ENCODE assay signal across 8 mouse cellular contexts in the genomic region with DNA sequence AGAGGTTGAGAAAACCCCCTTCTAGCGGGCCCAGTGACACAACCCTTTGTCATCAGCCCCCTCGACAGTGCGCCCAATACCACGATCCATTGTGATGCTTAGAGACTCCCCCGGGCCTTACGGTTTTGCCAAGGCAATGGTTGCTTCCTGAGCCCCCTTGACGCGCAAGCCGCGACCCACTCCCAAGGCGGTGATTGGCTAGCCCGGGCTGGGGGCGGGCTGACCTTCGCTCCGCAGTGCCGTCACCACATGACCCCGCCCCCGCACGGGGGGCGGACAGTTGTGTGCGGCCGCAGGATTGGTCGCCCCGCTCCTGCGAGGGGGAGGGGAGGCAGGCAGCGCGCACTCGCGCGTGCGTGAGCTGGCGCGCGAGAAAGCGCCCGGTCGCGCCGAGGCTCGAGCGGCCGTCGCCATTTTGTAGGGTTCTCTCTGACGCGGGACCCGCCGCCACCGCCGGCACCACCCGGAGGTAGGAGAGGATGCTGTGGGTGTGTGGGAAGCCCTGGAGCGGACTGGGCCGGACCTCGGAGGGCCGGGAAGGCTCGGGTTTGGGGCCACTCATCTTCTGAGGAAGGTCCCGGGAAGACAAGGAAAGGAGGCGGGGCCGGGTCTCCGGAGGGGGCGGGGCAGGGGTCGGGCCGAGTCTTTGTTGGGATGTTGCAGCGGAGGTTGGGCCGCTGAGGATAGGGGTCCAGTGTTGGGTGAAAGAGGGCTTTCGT. TPM values are rescaled to one million over a fixed set of nuclear protein-coding genes. Genes with fewer than 3 reads are reported as not detected.
DNase-seq lines count a peak whose midpoint lies in the region; ATAC-seq lines count a peak whose summit lies in the region.

A gene (plus strand): TSS at position 305 of the 719 bp plus-strand sequence.

- peak; percentile 89 for ATAC-seq in common myeloid progenitor, adult 5-6 weeks (replicated peaks; ENCODE audit: low read depth, poor library complexity, severe bottlenecking)
- peak; percentile 93 for ATAC-seq in megakaryocyte progenitor cell, adult 5-6 weeks (replicated peaks; ENCODE audit: poor library complexity)

- DNase-seq in ZHBTc4 (ENCODE audit: low read depth, low spot score): peak; percentile 99
- peak; percentile 92 to 94 for DNase-seq in gastrocnemius, adult 8-10 months (ENCODE audit: low spot score in 2 of 2)
- peak; percentile 98 for DNase-seq in induced T-regulatory cell, adult 2 months (ENCODE audit: low read depth)
- DNase-seq in left cerebral cortex, adult 9 months (ENCODE audit: low spot score in 2 of 2): peak; percentile 93 to 96
- DNase-seq in right cerebral cortex, postnatal 14 days: peak; percentile 97
- peak; percentile 94 to 95 for DNase-seq in urinary bladder, postnatal 36 days (ENCODE audit: low spot score in 2 of 2)

RNA-seq across cellular contexts. Expression of the gene that starts here (rescaled TPM):
- 14.6 and 15.9 TPM in 2 replicates for total RNA-seq in common myeloid progenitor, adult 5-6 weeks (2017)
- total RNA-seq in gastrocnemius, adult 8-10 months (2022): 1 to 10 TPM; 2.0 to 2.9 (median 2.7) TPM
- total RNA-seq in megakaryocyte progenitor cell, adult 5-6 weeks (2015): 8.5 and 12.3 TPM in 2 replicates
- total RNA-seq in megakaryocyte progenitor cell, adult 5-6 weeks (2017): 11.3 and 12.2 TPM in 2 replicates

Comparison
In these comparisons a context has a peak if more than half of its experiments do, and no peak if none do; other contexts are left out.
1. Peak in every context shown above with its lines: DNase-seq and ATAC-seq.